Mouse (Mus musculus): ENCODE data around the gene Sart3. TPM values are rescaled to one million over a fixed set of nuclear protein-coding genes. Genes with fewer than 3 reads are reported as not detected.
A peak's percentile ranks its signal among the peaks of the same experiment; 100 is the strongest.

Sart3 gene
- polyA plus RNA-seq, 1 experiment from 2014 or later, result 44.4 TPM

DNA sequence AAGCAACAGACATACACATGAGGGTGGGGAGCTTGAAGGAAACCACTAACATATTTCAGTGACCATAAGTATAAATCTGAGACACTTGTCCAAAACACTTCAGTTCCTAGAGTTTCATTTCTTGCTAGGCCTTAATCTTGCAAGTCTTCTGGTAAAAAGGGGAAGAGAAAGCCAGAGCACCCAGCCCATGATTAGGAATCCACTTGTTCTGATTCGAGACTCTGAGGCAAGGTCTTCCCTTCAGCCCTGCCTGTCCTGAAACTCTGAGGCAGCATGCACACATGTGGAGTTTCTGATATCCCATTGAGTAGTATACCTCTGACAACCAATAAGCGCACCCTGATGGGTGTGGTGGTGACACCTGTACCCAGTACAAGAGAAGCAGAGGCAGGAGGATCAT, 10.7 kb downstream of the Sart3 start:
- WGBS, result 84% methylated on average over 2 of the region's 2 CpGs
- Histone ChIP-seq H3K36me3 (peaks cover 84% of the 10 kb centered on the region), H3K27ac (ENCODE audit: poor library complexity, severe bottlenecking) (no peak overlapping the region), H3K4me3 (no peak overlapping the region), H3K9me3 (replicated peaks) (no peaks in the 10 kb centered on the region), H3K27me3 (replicated peaks) (no peaks in the 10 kb centered on the region), H3K4me2 (no peak overlapping the region), H3K4me1 (replicated peaks) (peaks cover 13% of the 10 kb centered on the region), H3K9ac (no peak overlapping the region)
- ATAC-seq (ENCODE audit: insufficient number of reproducible peaks, low FRiP score), result no peak

DNA sequence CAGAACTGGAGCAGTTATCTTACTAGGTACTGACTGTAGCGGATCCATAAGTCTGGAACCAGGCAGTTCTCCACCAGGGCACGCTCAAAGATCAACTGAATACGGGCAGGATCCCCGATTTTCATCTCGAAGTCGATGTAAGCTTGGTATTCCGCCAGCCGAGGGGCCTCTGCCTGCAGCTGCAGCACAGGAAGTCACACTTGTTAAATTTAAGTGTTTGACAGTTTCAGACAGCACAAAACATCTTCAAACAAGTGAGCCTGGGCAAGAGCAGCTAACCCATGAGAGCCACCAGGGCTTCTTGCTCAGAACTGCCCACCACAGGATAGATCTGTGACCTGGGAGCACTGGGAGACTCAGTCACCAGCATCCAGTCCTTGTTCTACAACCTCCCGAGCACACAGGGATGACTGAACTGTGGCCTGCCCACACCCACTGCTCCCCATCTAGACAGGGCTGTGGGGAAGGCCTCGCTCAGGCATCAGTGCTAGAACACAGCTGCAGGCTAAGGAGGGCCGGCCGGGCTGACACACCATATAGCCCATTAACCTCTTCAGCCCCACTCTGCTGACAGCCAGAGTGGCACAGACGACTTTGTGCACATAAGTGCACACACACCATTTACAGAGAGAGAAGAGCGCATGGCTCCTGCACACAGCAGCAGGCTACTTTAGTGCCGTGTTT, 16.8 kb downstream of the Sart3 start:
- Histone ChIP-seq H3K27ac (ENCODE audit: poor library complexity, severe bottlenecking) (no peak overlapping the region), H3K4me1 (replicated peaks) (no peaks in the 10 kb centered on the region), H3K9me3 (replicated peaks) (no peaks in the 10 kb centered on the region), H3K4me2 (no peak overlapping the region), H3K27me3 (replicated peaks) (no peaks in the 10 kb centered on the region), H3K9ac (no peak overlapping the region), H3K36me3 (peaks cover 99% of the 10 kb centered on the region), H3K4me3 (no peak overlapping the region)
- no peak for ATAC-seq (ENCODE audit: insufficient number of reproducible peaks, low FRiP score)
- 89% methylated on average over 15 of the region's 15 CpGs for WGBS

DNA sequence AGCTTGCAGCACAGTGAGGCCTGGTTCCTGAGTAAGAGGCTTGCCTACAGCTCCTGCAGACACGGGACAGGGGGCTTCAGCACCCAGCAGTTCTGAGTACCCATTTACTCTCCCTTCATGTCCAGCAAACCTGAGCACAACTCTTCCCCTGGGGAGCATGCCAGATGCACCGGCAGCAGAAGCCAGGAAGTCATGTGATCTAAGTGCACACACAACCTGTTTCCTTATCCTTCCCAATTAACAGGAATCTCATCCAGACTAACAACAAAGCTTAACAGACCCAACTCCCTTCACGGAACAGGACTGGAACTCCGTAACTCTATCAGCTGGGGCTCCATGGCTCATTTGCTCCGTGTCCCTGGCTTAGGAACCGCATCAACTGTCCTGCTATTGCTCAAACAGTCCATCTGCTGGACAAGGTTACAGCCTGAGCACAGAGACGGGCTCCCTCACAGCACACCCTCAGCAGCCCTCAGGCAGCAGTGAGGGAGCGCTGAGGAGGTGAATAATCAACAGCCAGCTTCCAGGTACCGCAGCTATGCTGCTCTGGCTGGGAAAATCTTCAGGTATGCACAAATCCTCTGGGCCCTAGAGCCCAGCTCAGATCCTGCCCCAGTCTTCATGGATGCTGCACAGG, 20.7 kb downstream of the Sart3 start:
- peaks cover 99% of the 10 kb centered on the region for H3K36me3 ChIP-seq
- no peaks in the 10 kb centered on the region for H3K4me1 ChIP-seq (replicated peaks)
- WGBS, result 88% methylated on average over 9 of the region's 9 CpGs
- no peak overlapping the region for H3K4me2 ChIP-seq
- no peak overlapping the region for H3K9ac ChIP-seq
- no peak overlapping the region for H3K27ac ChIP-seq (ENCODE audit: poor library complexity, severe bottlenecking)
- H3K4me3 ChIP-seq, result no peak overlapping the region
- no peaks in the 10 kb centered on the region for H3K27me3 ChIP-seq (replicated peaks)
- ATAC-seq (ENCODE audit: insufficient number of reproducible peaks, low FRiP score), result no peak
- H3K9me3 ChIP-seq (replicated peaks), result 0 out of 2 replicates have a peak, but pooled peaks cover 3% of the 10 kb centered on the region

DNA sequence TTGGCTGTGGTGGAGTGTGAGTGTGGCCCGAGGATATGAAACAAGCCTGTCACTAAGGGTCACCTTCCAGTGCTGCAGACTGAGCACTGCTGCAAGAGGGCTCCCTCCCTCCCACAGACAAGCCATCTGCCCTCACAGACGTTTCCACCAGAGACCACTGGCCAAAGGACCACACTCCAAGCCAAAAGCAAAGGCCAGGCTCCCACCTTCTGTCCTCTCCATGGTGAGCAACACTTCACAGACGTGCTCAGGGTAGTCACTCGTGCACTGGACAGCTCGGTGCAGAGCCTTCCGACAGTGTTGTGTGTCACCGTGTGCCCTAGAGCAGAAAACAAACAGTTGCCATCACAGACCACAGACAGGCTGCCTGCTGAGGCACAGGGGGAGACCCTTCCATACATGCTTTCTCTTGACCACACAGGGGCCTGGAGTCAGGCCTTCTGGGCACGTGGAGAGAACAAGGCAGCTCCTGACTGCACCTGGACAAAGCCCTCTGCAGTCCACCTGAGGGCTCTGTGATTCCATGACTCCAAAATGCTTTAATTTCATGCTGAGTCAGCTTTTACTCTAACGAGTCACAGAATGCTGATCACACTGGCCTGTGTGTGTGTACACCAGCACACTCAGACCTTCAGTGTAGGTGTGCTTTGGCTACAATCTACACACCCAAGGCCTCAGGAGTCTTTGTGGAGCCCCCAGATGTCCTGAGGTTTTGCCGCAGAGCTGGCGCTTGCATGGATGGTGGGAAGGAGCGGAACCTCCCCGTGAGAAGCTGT, 23.6 kb downstream of the Sart3 start:
- Histone ChIP-seq H3K9me3 (replicated peaks) (0 out of 2 replicates have a peak, but pooled peaks cover 8% of the 10 kb centered on the region), H3K27me3 (replicated peaks) (no peaks in the 10 kb centered on the region), H3K4me2 (no peak overlapping the region), H3K36me3 (peaks cover 99% of the 10 kb centered on the region), H3K27ac (ENCODE audit: poor library complexity, severe bottlenecking) (no peak overlapping the region), H3K9ac (no peak overlapping the region), H3K4me1 (replicated peaks) (no peaks in the 10 kb centered on the region), H3K4me3 (no peak overlapping the region)
- ATAC-seq (ENCODE audit: insufficient number of reproducible peaks, low FRiP score), result no peak
- 92% methylated on average over 13 of the region's 13 CpGs for WGBS

DNA sequence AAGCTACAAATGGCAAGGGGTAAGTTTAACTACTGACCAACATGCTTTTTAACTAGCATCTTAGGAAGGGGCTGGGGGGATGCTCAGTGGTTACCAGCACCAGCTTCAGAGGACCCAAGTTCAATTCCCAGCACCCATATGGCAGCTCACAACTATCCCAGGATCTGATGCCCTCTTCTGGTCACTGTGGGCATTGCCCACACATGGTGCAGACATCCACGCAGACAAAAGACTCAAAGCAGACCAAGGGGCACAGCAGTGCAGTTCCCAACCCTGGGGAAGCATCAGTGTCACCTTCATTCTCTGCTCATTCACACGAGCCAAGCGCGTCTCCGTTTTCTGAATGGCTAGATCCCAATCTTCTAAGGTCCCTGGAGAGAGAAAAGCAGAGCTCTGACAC, 24.7 kb downstream of the Sart3 start:
- ATAC-seq (ENCODE audit: insufficient number of reproducible peaks, low FRiP score), result no peak
- Histone ChIP-seq H3K9ac (no peak overlapping the region), H3K4me1 (replicated peaks) (no peaks in the 10 kb centered on the region), H3K4me2 (no peak overlapping the region), H3K27me3 (replicated peaks) (no peaks in the 10 kb centered on the region), H3K36me3 (peaks cover 99% of the 10 kb centered on the region), H3K27ac (ENCODE audit: poor library complexity, severe bottlenecking) (no peak overlapping the region), H3K4me3 (no peak overlapping the region), H3K9me3 (replicated peaks) (0 out of 2 replicates have a peak, but pooled peaks cover 8% of the 10 kb centered on the region)
- WGBS, result 95% methylated on average over 5 of the region's 5 CpGs

DNA sequence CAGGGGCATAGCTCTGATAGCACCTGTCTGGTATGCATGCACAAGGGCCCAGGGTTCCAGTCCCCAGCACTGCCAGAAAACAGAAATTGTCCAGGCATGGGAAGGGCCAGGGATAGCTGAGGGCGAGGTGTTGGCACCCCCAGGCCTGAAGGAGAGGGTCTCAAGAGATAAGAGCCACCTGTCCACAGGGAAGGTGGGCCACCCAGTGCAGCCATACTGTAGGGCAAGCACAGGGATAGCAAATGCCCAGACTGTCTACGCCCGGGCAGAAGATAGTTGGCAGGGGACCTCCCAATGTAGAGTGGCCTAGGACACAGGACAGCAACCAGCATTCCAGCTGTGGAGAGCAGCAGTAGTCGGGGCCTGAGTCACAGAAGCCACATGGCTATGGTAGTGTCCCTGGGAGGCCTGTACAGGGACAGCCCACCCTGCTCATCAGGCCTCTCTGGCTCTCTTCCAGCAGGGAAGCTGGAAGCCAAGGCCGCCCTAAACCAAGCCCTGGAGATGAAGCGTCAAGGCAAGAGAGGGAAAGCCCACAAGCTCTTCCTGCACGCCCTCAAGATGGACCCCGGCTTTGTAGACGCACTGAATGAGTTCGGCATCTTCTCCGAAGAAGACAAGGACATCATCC, 34.6 kb downstream of the Sart3 start:
- Histone ChIP-seq H3K4me2 (no peak overlapping the region), H3K9me3 (replicated peaks) (no peaks in the 10 kb centered on the region), H3K27me3 (replicated peaks) (no peaks in the 10 kb centered on the region), H3K9ac (no peak overlapping the region), H3K27ac (ENCODE audit: poor library complexity, severe bottlenecking) (no peak overlapping the region), H3K4me3 (no peak overlapping the region), H3K36me3 (peaks cover 50% of the 10 kb centered on the region), H3K4me1 (replicated peaks) (peaks cover 13% of the 10 kb centered on the region)
- no peak for ATAC-seq (ENCODE audit: insufficient number of reproducible peaks, low FRiP score)
- 92% methylated on average over 11 of the region's 11 CpGs for WGBS

DNA sequence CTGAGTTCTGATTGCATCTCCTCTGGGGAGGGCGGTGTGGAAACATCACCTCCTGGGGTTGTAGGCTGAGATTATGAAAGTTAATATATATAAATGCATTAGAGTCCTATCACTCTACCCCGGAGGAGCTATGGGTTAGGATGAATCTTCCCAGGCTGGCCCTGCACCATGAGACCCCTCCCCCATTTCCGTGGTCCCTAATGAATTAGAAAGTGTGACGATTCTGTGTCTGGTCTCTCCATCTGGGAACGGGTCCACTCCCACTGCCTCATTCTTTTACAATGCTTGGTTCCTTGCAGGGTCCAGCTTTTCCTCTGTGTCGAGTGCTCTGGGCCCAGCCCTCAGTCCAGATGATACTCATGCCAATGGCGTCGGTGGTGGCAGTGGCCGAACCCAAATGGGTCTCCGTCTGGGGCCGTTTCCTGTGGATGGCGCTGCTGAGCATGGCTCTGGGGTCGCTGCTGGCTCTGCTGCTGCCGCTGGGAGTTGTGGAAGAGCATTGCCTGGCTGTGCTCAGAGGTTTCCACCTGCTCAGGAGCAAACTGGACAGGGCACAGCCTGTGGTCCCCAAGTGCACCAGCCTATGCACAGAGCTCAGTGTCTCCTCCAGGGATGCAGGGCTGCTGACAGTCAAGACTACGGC, 35.7 kb downstream of the Sart3 start:
- 41% methylated on average over 15 of the region's 15 CpGs for WGBS
- peak overlapping the region; percentile 92 for H3K4me2 ChIP-seq
- H3K9me3 ChIP-seq (replicated peaks), result no peaks in the 10 kb centered on the region
- peak overlapping the region; percentile 86 for H3K4me3 ChIP-seq
- peaks cover 13% of the 10 kb centered on the region for H3K4me1 ChIP-seq (replicated peaks)
- H3K27me3 ChIP-seq (replicated peaks), result no peaks in the 10 kb centered on the region
- peak overlapping the region; percentile 85 for H3K9ac ChIP-seq
- H3K27ac ChIP-seq (ENCODE audit: poor library complexity, severe bottlenecking), result peak overlapping the region; percentile 79; the same call in 1 of the 2 replicates
- peaks cover 40% of the 10 kb centered on the region for H3K36me3 ChIP-seq
- ATAC-seq (ENCODE audit: insufficient number of reproducible peaks, low FRiP score), result no peak

DNA sequence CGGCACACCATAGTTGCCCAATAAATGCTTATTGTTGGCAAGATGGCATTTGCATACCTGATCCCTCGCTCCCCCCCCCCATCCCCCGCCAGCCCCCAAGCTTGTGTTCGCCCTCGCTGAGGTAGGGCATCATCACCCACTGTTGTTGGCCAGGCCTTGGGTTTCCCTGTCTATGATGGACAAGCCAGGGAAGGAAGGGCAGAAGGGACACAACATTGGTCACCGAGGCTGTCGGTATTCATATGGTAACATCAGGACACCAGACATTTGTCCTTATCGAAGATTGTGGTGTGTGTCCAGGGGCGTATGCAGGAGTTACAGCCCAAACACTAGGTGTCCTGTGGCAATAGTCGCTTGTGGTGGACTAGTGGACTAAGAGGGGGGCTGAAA, 36.2 kb downstream of the Sart3 start:
- 7% methylated on average over 10 of the region's 10 CpGs for WGBS
- H3K4me1 ChIP-seq (replicated peaks), result peaks cover 13% of the 10 kb centered on the region
- no peaks in the 10 kb centered on the region for H3K27me3 ChIP-seq (replicated peaks)
- peaks cover 34% of the 10 kb centered on the region for H3K36me3 ChIP-seq
- H3K9me3 ChIP-seq (replicated peaks), result no peaks in the 10 kb centered on the region
- H3K4me3 ChIP-seq, result peak overlapping the region; percentile 86
- peak; percentile 7; the same call in 1 of the 2 replicates for ATAC-seq (ENCODE audit: insufficient number of reproducible peaks, low FRiP score)
- peak overlapping the region; percentile 92 for H3K4me2 ChIP-seq
- H3K27ac ChIP-seq (ENCODE audit: poor library complexity, severe bottlenecking), result peak overlapping the region; percentile 79
- peak overlapping the region; percentile 85 for H3K9ac ChIP-seq

DNA sequence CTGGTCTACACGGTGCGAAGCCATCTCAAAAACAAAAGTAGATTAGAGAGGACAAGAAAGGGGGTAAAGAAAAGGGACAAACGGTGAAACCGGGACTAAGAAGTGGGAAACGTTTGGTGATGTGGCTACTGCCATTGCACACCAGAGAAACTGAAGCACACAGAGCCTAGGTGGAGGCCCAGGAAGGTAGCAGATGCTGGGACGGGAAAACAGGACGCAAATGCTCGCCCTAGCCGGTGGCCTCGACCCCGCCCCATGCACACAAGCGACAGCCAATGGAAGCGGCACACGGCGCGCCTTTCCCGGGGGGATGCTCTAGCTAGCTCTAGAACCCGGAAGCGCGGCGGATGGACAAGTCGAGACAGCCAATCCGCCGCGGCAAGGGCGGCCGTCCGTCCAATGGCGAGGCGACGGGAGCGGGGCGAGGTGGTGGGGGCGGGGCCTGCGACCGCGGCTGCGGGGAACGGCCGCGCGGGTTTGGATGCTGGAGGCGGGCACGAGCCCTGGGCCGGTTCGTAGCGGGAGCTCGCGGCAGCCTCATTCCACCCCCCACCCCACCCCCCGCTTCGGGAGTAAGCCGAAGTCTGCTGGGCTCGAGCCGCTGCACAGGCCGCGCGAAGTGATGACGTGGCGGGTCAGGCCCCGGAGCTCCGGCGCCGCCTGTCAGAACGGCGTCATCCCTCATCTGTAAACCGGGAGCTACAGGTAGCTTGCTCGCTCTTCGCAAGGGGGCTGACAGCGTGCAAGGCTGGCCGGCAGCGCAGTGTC, 36.8 kb downstream of the Sart3 start, which contains the start of gene Ficd:
Gene Ficd (plus strand): TSS at position 459 of the 768 bp plus-strand sequence.
- H3K9ac ChIP-seq, result peak within 1 kb of the TSS; percentile 85
- peak; percentile 96 for ATAC-seq (ENCODE audit: insufficient number of reproducible peaks, low FRiP score)
- H3K36me3 ChIP-seq, result peaks cover 29% of the 10 kb centered on the region
- H3K27ac ChIP-seq (ENCODE audit: poor library complexity, severe bottlenecking), result peak within 1 kb of the TSS; percentile 79
- H3K4me1 ChIP-seq (replicated peaks), result peaks cover 13% of the 10 kb centered on the region
- H3K4me2 ChIP-seq, result peak within 1 kb of the TSS; percentile 92
- under 1% methylated on average over 71 of the region's 71 CpGs for WGBS
- peak within 1 kb of the TSS; percentile 86 for H3K4me3 ChIP-seq
- no peaks in the 10 kb centered on the region for H3K27me3 ChIP-seq (replicated peaks)
- H3K9me3 ChIP-seq (replicated peaks), result no peaks in the 10 kb centered on the region

DNA sequence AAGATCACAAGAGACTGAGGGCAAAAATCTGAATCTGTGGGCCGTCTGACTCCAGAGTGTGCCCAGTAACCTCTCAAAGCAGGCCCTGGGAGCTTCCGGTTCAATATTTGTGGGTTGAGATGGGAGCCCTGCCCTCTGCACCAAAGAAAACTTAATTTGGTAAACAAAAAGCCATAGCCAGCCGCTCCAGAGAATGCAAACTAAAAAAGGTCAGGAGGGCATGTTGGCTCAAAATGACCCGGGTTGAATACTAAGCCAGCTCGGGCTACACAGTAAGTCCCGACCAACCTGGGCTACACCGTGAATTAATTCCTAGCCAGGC, 37.3 kb downstream of the Sart3 start:
- 36% methylated on average over 7 of the region's 7 CpGs for WGBS
- H3K9ac ChIP-seq, result peak overlapping the region; percentile 66
- H3K27me3 ChIP-seq (replicated peaks), result no peaks in the 10 kb centered on the region
- H3K4me1 ChIP-seq (replicated peaks), result peaks cover 13% of the 10 kb centered on the region
- no peak for ATAC-seq (ENCODE audit: insufficient number of reproducible peaks, low FRiP score)
- peak overlapping the region; percentile 86 for H3K4me3 ChIP-seq
- H3K36me3 ChIP-seq, result peaks cover 23% of the 10 kb centered on the region
- peak overlapping the region; percentile 79 for H3K27ac ChIP-seq (ENCODE audit: poor library complexity, severe bottlenecking)
- no peaks in the 10 kb centered on the region for H3K9me3 ChIP-seq (replicated peaks)
- H3K4me2 ChIP-seq, result peak overlapping the region; percentile 92

All from heart, embryonic 12.5 days (tissue).